Mouse (Mus musculus): ENCODE results near the gene Rpl37. TPM values are rescaled to one million over a fixed set of nuclear protein-coding genes. Genes with fewer than 3 reads are reported as not detected.

The Rpl37 gene
- total and polyA plus RNA-seq, 3 experiments, result 646 to 1,787 (median 1,083) TPM

GRCm38 (mm10) chr15:5119192-5119591, 2.7 kb downstream of the Rpl37 start:
- H3K27me3 ChIP-seq (replicated peaks), result no peaks in the 10 kb centered on the region
- peak overlapping the region in 1 of 3 experiments; percentile 78 for H3K4me3 ChIP-seq (replicated peaks in 1 of 3; ENCODE audit: low read depth in 2 of 3, low read length in 2 of 3, poor library complexity in 1 of 3)
- H3K4me2 ChIP-seq (ENCODE audit: insufficient read depth, low read depth, poor library complexity, severe bottlenecking), result peak overlapping the region; percentile 61
- H3K36me3 ChIP-seq (replicated peaks in 1 of 2; ENCODE audit: control insufficient read depth in 1 of 2, insufficient read depth in 1 of 2, low read length in 1 of 2), result peaks cover 55 to 62% of the 10 kb centered on the region in 2 experiments
- H3K9me3 ChIP-seq (replicated peaks; ENCODE audit: low read length), result no peaks in the 10 kb centered on the region
- no peak for DNase-seq (ENCODE audit: extremely low read depth)
- H3K27ac ChIP-seq (ENCODE audit: insufficient read depth, low read depth), result no peak overlapping the region
- peak; percentile 30; the same call in 1 of the 2 replicates for TF ChIP-seq SIN3A (IDR thresholded peaks at IDR 0.05; ENCODE audit: low read length)
- no peak for TF ChIP-seq MAX (IDR thresholded peaks at IDR 0.05; ENCODE audit: low read length)
- TF ChIP-seq RAD21 (IDR thresholded peaks at IDR 0.05; ENCODE audit: low read depth, low read length), result no peak
- TF ChIP-seq POLR2A (IDR thresholded peaks at IDR 0.05; ENCODE audit: low read depth, low read length), result peak; percentile 2; the same call in 1 of the 2 replicates
- no peak for TF ChIP-seq ELF1 (IDR thresholded peaks at IDR 0.05; ENCODE audit: low read depth, low read length)
- TF ChIP-seq BHLHE40 (IDR thresholded peaks at IDR 0.05; ENCODE audit: low read depth, low read length), result no peak
- dilution Hi-C loops (cut with MboI; ENCODE audit: extremely low pct_ligation_motif_present, extremely low pct_unique_long_range_greater_than_20kb, low sequenced_read_pairs), result no loop called here
- H3K4me1 ChIP-seq (ENCODE audit: control insufficient read depth in 1 of 2, insufficient read depth in 2 of 2), result peaks cover 3 to 36% of the 10 kb centered on the region in 2 experiments; a peak in 2 of 4 replicates
- peak overlapping the region; percentile 96; the same call in 1 of the 2 replicates for H3K9ac ChIP-seq (ENCODE audit: insufficient read depth, low read depth)
- in situ Hi-C loops (cut with MboI; ENCODE audit: low pct_ligation_motif_present, low pct_unique_long_range_greater_than_20kb, low sequenced_read_pairs), result loop anchor here (25.0 kb wide), 1 partner anchor 1082 kb away; the partner anchor contains the start of gene Oxct1
- peaks cover 35% of the 10 kb centered on the region for H3K79me2 ChIP-seq (replicated peaks; ENCODE audit: control insufficient read depth, extremely low read depth, insufficient read depth, poor library complexity, severe bottlenecking)

GRCm38 (mm10) chr15:5119707-5120106, 3.3 kb downstream of the Rpl37 start:
- dilution Hi-C loops (cut with MboI; ENCODE audit: extremely low pct_ligation_motif_present, extremely low pct_unique_long_range_greater_than_20kb, low sequenced_read_pairs), result no loop called here
- Histone ChIP-seq H3K27ac (ENCODE audit: insufficient read depth, low read depth) (no peak overlapping the region), H3K36me3 (replicated peaks in 1 of 2; ENCODE audit: control insufficient read depth in 1 of 2, insufficient read depth in 1 of 2, low read length in 1 of 2) (peaks cover 60 to 67% of the 10 kb centered on the region in 2 experiments)

GRCm38 (mm10) chr15:5121535-5122313, 5.3 kb downstream of the Rpl37 start:
- H3K4me1 ChIP-seq (ENCODE audit: control insufficient read depth in 1 of 2, insufficient read depth in 2 of 2), result peaks cover 0 to 28% of the 10 kb centered on the region in 2 experiments; a peak in 2 of 4 replicates
- H3K4me3 ChIP-seq (replicated peaks in 1 of 3; ENCODE audit: low read depth in 2 of 3, low read length in 2 of 3, poor library complexity in 1 of 3), result no peak overlapping the region
- peaks cover 2% of the 10 kb centered on the region for H3K9me3 ChIP-seq (replicated peaks; ENCODE audit: low read length)
- H3K36me3 ChIP-seq (replicated peaks in 1 of 2; ENCODE audit: control insufficient read depth in 1 of 2, insufficient read depth in 1 of 2, low read length in 1 of 2), result peaks cover 64 to 74% of the 10 kb centered on the region in 2 experiments
- in situ Hi-C loops (cut with MboI; ENCODE audit: low pct_ligation_motif_present, low pct_unique_long_range_greater_than_20kb, low sequenced_read_pairs), result loop anchor here (25.0 kb wide), 1 partner anchor 1084 kb away; the partner anchor contains the start of gene Oxct1
- no peak overlapping the region for H3K9ac ChIP-seq (ENCODE audit: insufficient read depth, low read depth)
- TF ChIP-seq ZMIZ1 (IDR thresholded peaks at IDR 0.05; ENCODE audit: low read depth, low read length) (0 out of 2 replicates have a peak, but pooled peaks have one; percentile 6), POLR2AphosphoS2 (IDR thresholded peaks at IDR 0.05; ENCODE audit: low read depth, low read length) (peak; percentile 71; the same call in 1 of the 2 replicates), GABPA (IDR thresholded peaks at IDR 0.05; ENCODE audit: insufficient replicate concordance, low read depth, low read length) (no peak), EP300 (IDR thresholded peaks at IDR 0.05; ENCODE audit: low read length) (no peak), POLR2A (IDR thresholded peaks at IDR 0.05; ENCODE audit: low read depth, low read length) (peak; percentile 43; the same call in 1 of the 2 replicates)
- DNase-seq (ENCODE audit: extremely low read depth), result no peak
- H3K27ac ChIP-seq (ENCODE audit: insufficient read depth, low read depth), result no peak overlapping the region
- H3K4me2 ChIP-seq (ENCODE audit: insufficient read depth, low read depth, poor library complexity, severe bottlenecking), result no peak overlapping the region
- peaks cover 30% of the 10 kb centered on the region for H3K79me2 ChIP-seq (replicated peaks; ENCODE audit: control insufficient read depth, extremely low read depth, insufficient read depth, poor library complexity, severe bottlenecking)
- dilution Hi-C loops (cut with MboI; ENCODE audit: extremely low pct_ligation_motif_present, extremely low pct_unique_long_range_greater_than_20kb, low sequenced_read_pairs), result no loop called here
- H3K27me3 ChIP-seq (replicated peaks), result no peaks in the 10 kb centered on the region

More at GRCm38 (mm10) chr15:5119707-5120106, 3.3 kb downstream of the Rpl37 start:
- in situ Hi-C loops (cut with MboI; ENCODE audit: low pct_ligation_motif_present, low pct_unique_long_range_greater_than_20kb, low sequenced_read_pairs), result loop anchor here (25.0 kb wide), 1 partner anchor 1082 kb away; the partner anchor contains the start of gene Oxct1
- no peaks in the 10 kb centered on the region for H3K9me3 ChIP-seq (replicated peaks; ENCODE audit: low read length)
- no peak overlapping the region for H3K4me3 ChIP-seq (replicated peaks in 1 of 3; ENCODE audit: low read depth in 2 of 3, low read length in 2 of 3, poor library complexity in 1 of 3)
- no peak for DNase-seq (ENCODE audit: extremely low read depth)
- TF ChIP-seq CTCF (conservative IDR thresholded peaks at IDR 0.05 in 1 of 2, IDR thresholded peaks at IDR 0.05 in 1 of 2; ENCODE audit: low read depth in 2 of 2, low read length in 2 of 2) (peak in 1 of 2 experiments; percentile 20; a peak in 2 of 4 replicates), POLR2A (IDR thresholded peaks at IDR 0.05; ENCODE audit: low read depth, low read length) (peak; percentile 13; the same call in 1 of the 2 replicates), TBP (conservative IDR thresholded peaks at IDR 0.05; ENCODE audit: low read depth, low read length) (no peak)
- no peak overlapping the region for H3K9ac ChIP-seq (ENCODE audit: insufficient read depth, low read depth)
- no peaks in the 10 kb centered on the region for H3K27me3 ChIP-seq (replicated peaks)
- H3K4me2 ChIP-seq (ENCODE audit: insufficient read depth, low read depth, poor library complexity, severe bottlenecking), result no peak overlapping the region
- peaks cover 35% of the 10 kb centered on the region for H3K79me2 ChIP-seq (replicated peaks; ENCODE audit: control insufficient read depth, extremely low read depth, insufficient read depth, poor library complexity, severe bottlenecking)
- peaks cover 3 to 31% of the 10 kb centered on the region in 2 experiments; a peak in 2 of 4 replicates for H3K4me1 ChIP-seq (ENCODE audit: control insufficient read depth in 1 of 2, insufficient read depth in 2 of 2)

All from CH12.LX (cell line).